ENCODE assay signal across 16 mouse cellular contexts in the genomic region with DNA sequence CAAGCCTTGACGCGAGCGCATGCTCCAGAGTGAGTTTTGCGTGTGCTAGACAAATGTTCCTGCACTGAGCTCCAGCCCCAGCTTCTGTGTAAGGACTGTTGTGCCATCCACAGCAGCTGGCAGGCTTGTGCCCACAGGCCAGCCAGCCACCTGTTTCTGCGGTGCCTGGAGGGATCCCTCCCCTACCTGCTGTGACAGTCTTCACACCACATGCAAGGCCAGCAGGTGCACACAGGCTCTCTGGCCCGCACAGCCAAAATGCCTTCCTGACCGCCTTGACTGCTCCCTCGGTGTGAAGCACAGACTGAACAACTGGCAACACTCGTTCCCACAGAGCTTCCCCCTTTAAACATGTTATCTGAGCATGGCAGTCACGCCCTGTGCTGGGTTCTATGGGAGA.
DNase-seq lines count a peak whose midpoint lies in the region; ATAC-seq lines count a peak whose summit lies in the region.
"Had no signal": no experiment of that assay in that cellular context is flagged by ENCODE, and none has a peak within 500 bp of the region (broad histone marks: within the 10 kb centered on the region; RNA-seq: fewer than 3 reads in every experiment).

No protein-coding gene starts in this region.

- no peak for DNase-seq in cerebellum, postnatal 4 days (ENCODE audit: low spot score in 2 of 2)
- peak; percentile 17 for DNase-seq in layer of hippocampus, adult 11-12 months (ENCODE audit: low spot score)
- DNase-seq in layer of hippocampus, adult 9-10 months (ENCODE audit: low spot score): no peak
- DNase-seq in brain, adult 2 months (ENCODE audit: low read depth, low spot score): peak; percentile 43
- DNase-seq in cerebellum, adult 9-11 months: peak; percentile 62
- no peak for DNase-seq in neural tube, embryonic 10.5 days (ENCODE audit: extremely low spot score, low spot score)
- DNase-seq in lung, postnatal 10 days: no peak
- DNase-seq: adrenal gland, postnatal 14 days; kidney, adult 11 months; liver, postnatal 0 days; midbrain, embryonic 14.5 days; retina, postnatal 1 day had no signal

- 0 out of 2 replicates have a peak, but pooled peaks have one; percentile 33 for ATAC-seq in cerebellum, adult (ENCODE audit: insufficient number of reproducible peaks, low FRiP score, low TSS enrichment)
- ATAC-seq: activated CD4-positive, CD25-positive, alpha-beta regulatory T cell, adult 4 months; forebrain, embryonic 14.5 days; liver, postnatal 0 days; Patski had no signal

Comparison
In these comparisons a context has a peak if more than half of its experiments do, and no peak if none do; other contexts are left out.
1. DNase-seq: peak in layer of hippocampus, adult 11-12 months (single experiment), brain, adult 2 months (single experiment) and cerebellum, adult 9-11 months (single experiment); none in cerebellum, postnatal 4 days (0 of 2), layer of hippocampus, adult 9-10 months (single experiment), neural tube, embryonic 10.5 days (single experiment) and lung, postnatal 10 days (single experiment).